ENCODE assay signal across 7 mouse cellular contexts in the genomic region with DNA sequence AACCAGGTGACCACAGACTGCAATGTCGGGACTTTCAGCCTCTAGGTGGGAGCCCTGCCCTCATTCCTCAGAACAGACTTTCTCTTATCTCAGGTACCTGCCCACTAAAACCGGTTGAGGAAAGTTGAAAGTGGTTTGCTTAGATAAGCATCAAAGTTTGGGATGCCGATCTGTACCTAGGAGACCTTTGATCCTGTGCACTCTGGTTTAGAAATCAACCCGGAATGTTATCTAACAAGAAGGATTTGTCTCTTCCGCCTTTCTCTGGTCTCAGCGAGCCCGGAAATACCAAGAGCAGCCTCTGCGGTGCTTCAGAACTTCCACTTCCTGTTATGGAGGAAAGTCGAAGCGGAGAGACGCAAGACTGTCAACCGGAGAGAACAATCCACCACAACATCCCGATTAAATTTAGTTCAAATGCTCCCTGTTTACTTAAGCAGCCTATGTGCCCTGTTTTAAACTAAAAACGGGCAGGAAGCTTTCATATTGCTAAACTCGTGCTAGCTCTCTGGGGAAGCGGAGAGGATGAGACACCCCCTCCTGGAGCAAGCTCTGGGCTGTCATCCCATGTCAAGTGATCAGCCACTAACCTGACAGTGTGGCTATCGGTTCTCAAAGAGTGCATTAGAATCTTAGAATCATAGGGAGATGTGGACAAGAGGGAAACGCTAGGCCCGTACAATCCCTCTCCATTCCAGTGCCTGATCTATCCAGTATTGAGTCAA. TPM values are rescaled to one million over a fixed set of nuclear protein-coding genes. Genes with fewer than 3 reads are reported as not detected.
DNase-seq lines count a peak whose midpoint lies in the region; ATAC-seq lines count a peak whose summit lies in the region.

No protein-coding gene starts in this region.

- no peaks in the 10 kb centered on the region for H3K4me1 ChIP-seq in midbrain, embryonic 10.5 days

- ATAC-seq in common myeloid progenitor, adult 5-6 weeks (replicated peaks; ENCODE audit: low read depth, poor library complexity, severe bottlenecking) = peak; percentile 95
- ATAC-seq in megakaryocyte, adult 5-6 weeks (ENCODE audit: poor library complexity, severe bottlenecking) = peak; percentile 97

- H3K9me3 ChIP-seq in midbrain, embryonic 10.5 days (replicated peaks) = no peaks in the 10 kb centered on the region

- H3K27ac ChIP-seq in midbrain, embryonic 10.5 days (replicated peaks) = no peak overlapping the region

- 88% methylated on average over 19 of the region's 19 CpGs for WGBS in midbrain, embryonic 10.5 days

- H3K27me3 ChIP-seq in midbrain, embryonic 10.5 days (ENCODE audit: low read depth, poor library complexity, severe bottlenecking) = no peaks in the 10 kb centered on the region

- peak; percentile 83 for DNase-seq in T-cell, adult 2 months (ENCODE audit: low spot score)
- peak; percentile 42 for DNase-seq in kidney, postnatal 10 days
- DNase-seq in midbrain, embryonic 10.5 days (ENCODE audit: low spot score) = no peak
- DNase-seq in gastrocnemius, postnatal 4 days (ENCODE audit: low spot score in 2 of 2) = no peak
- no peak for DNase-seq in embryo, embryonic 9.5 days (ENCODE audit: extremely low spot score)

- H3K4me3 ChIP-seq in midbrain, embryonic 10.5 days = no peak overlapping the region

- no peaks in the 10 kb centered on the region for H3K36me3 ChIP-seq in midbrain, embryonic 10.5 days

RNA-seq across cellular contexts. Expression of gene Hmcn1, which starts 32.0 kb away (rescaled TPM):
- not detected in 2 replicates for total RNA-seq in common myeloid progenitor, adult 5-6 weeks (2017)
- not detected in 2 replicates for total RNA-seq in megakaryocyte, adult 5-6 weeks (2015)
- not detected in 2 replicates for total RNA-seq in megakaryocyte, adult 5-6 weeks (2017)
- 4.8 and 5.8 TPM in 2 replicates for polyA plus RNA-seq in midbrain, embryonic 10.5 days (2016; fragmentation: Nextera tagmentation; extraction: Ambion mirVana)
- 10 to 100 TPM; 13.6 to 16.2 TPM for total RNA-seq in gastrocnemius, postnatal 4 days (2021)

Comparison
In these comparisons a context has a peak if more than half of its experiments do, and no peak if none do; other contexts are left out.
1. DNase-seq: peak in T-cell, adult 2 months (single experiment) and kidney, postnatal 10 days (single experiment); none in midbrain, embryonic 10.5 days (single experiment), gastrocnemius, postnatal 4 days (0 of 2) and embryo, embryonic 9.5 days (single experiment).
2. RNA of gene Hmcn1, which starts 32.0 kb away (total RNA-seq): 13.6 to 16.2 TPM in gastrocnemius, postnatal 4 days; not detected in common myeloid progenitor, adult 5-6 weeks and not detected in megakaryocyte, adult 5-6 weeks; every median in the first group is over 10 times any median in the second.